Mouse (Mus musculus): ENCODE measurements around the gene Rassf8. TPM values are rescaled to one million over a fixed set of nuclear protein-coding genes. Genes with fewer than 3 reads are reported as not detected.

The Rassf8 gene
- polyA plus RNA-seq, 1 experiment, result 2.9 TPM

DNA sequence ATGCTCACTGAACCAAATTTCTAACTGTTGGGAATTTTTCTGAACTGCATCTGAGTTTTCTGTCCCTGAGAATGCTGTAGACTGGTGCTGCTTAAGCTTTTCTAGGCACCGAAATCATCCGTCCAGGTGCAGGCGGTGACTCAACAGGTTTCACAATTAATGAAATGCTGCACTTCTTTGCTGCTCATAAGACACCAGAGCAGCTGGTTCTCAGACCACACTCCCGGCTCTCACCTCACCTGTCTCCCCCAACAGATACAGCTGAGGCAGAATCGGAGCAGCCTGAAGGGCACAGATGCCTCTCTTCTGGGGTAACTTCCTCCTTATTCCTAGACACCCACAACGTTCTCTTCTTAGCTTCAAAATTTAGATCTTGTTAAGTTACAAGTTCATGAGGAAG, 100.4 kb downstream of the Rassf8 start:
- Histone ChIP-seq H3K27me3 (ENCODE audit: control insufficient read depth, insufficient read depth, low read length) (no peaks in the 10 kb centered on the region), H3K27ac (ENCODE audit: insufficient read depth, low read length) (peak overlapping the region; percentile 12; the same call in 1 of the 2 replicates), H3K36me3 (ENCODE audit: control insufficient read depth, insufficient read depth, low read length) (no peaks in the 10 kb centered on the region), H3K4me1 (ENCODE audit: control insufficient read depth, insufficient read depth, insufficient read length) (peaks cover 20% of the 10 kb centered on the region; the same call in 1 of the 2 replicates), H3K4me3 (ENCODE audit: extremely low read depth, insufficient read depth, insufficient read length) (no peak overlapping the region)
- TF ChIP-seq POLR2A (IDR thresholded peaks at IDR 0.05; ENCODE audit: low read depth, low read length) (no peak), CTCF (IDR thresholded peaks at IDR 0.05; ENCODE audit: extremely low read depth, insufficient read depth, insufficient read length, insufficient replicate concordance) (no peak)
- DNase-seq (ENCODE audit: low read depth in 1 of 2, low spot score in 2 of 2), result no peak
- 31% methylated on average over 6 of the region's 6 CpGs for WGBS

- DNase-seq (ENCODE audit: low read depth in 1 of 2, low spot score in 2 of 2), result no peak
- H3K27me3 ChIP-seq (ENCODE audit: control insufficient read depth, insufficient read depth, low read length), result no peaks in the 10 kb centered on the region
- H3K4me1 ChIP-seq (ENCODE audit: control insufficient read depth, insufficient read depth, insufficient read length), result peaks cover 20% of the 10 kb centered on the region; the same call in 1 of the 2 replicates
- WGBS, result 80% methylated on average over 8 of the region's 8 CpGs
- TF ChIP-seq CTCF (IDR thresholded peaks at IDR 0.05; ENCODE audit: extremely low read depth, insufficient read depth, insufficient read length, insufficient replicate concordance), result no peak
- no peak for TF ChIP-seq POLR2A (IDR thresholded peaks at IDR 0.05; ENCODE audit: low read depth, low read length)
- H3K36me3 ChIP-seq (ENCODE audit: control insufficient read depth, insufficient read depth, low read length), result no peaks in the 10 kb centered on the region
- H3K4me3 ChIP-seq (ENCODE audit: extremely low read depth, insufficient read depth, insufficient read length), result no peak overlapping the region
- no peak overlapping the region for H3K27ac ChIP-seq (ENCODE audit: insufficient read depth, low read length)
Observed at GRCm38 (mm10) chr6:145847661-145848060, 101.1 kb downstream of the Rassf8 start.

- no peaks in the 10 kb centered on the region for H3K27me3 ChIP-seq (ENCODE audit: control insufficient read depth, insufficient read depth, low read length)
- H3K27ac ChIP-seq (ENCODE audit: insufficient read depth, low read length), result no peak overlapping the region
- H3K36me3 ChIP-seq (ENCODE audit: control insufficient read depth, insufficient read depth, low read length), result no peaks in the 10 kb centered on the region
- no peak overlapping the region for H3K4me3 ChIP-seq (ENCODE audit: extremely low read depth, insufficient read depth, insufficient read length)
- DNase-seq (ENCODE audit: low read depth in 1 of 2, low spot score in 2 of 2), result no peak
- WGBS, result 79% methylated on average over 2 of the region's 2 CpGs
- TF ChIP-seq CTCF (IDR thresholded peaks at IDR 0.05; ENCODE audit: extremely low read depth, insufficient read depth, insufficient read length, insufficient replicate concordance), result no peak
- no peak for TF ChIP-seq POLR2A (IDR thresholded peaks at IDR 0.05; ENCODE audit: low read depth, low read length)
- H3K4me1 ChIP-seq (ENCODE audit: control insufficient read depth, insufficient read depth, insufficient read length), result peaks cover 23% of the 10 kb centered on the region; the same call in 1 of the 2 replicates
Observed at GRCm38 (mm10) chr6:145850789-145851188, 104.2 kb downstream of the Rassf8 start.

DNA sequence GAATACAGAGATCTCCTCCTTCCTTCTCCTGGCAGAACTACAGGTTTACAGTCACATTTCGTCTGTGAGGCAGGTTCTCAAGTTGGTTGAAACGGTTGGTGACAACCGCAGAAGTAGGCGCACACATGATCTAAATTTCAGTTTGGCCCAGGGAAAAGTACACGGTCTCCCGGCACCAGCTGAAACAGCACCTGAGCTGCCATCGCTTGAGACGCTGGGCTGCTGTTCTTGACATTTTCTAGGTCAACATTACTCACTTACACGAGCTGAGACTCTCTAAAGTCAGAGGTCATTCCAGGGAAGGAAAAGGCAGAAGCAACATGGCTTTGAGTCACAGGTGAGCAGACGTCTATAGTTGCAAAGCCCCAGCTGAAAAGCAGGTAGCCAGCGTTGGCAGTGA, 105.4 kb downstream of the Rassf8 start:
- H3K4me1 ChIP-seq (ENCODE audit: control insufficient read depth, insufficient read depth, insufficient read length), result peaks cover 14% of the 10 kb centered on the region; the same call in 1 of the 2 replicates
- no peak overlapping the region for H3K4me3 ChIP-seq (ENCODE audit: extremely low read depth, insufficient read depth, insufficient read length)
- no peak overlapping the region for H3K27ac ChIP-seq (ENCODE audit: insufficient read depth, low read length)
- no peak for DNase-seq (ENCODE audit: low read depth in 1 of 2, low spot score in 2 of 2)
- H3K27me3 ChIP-seq (ENCODE audit: control insufficient read depth, insufficient read depth, low read length), result no peaks in the 10 kb centered on the region
- WGBS, result 94% methylated on average over 11 of the region's 11 CpGs
- H3K36me3 ChIP-seq (ENCODE audit: control insufficient read depth, insufficient read depth, low read length), result no peaks in the 10 kb centered on the region
- TF ChIP-seq CTCF (IDR thresholded peaks at IDR 0.05; ENCODE audit: extremely low read depth, insufficient read depth, insufficient read length, insufficient replicate concordance), result no peak

DNA sequence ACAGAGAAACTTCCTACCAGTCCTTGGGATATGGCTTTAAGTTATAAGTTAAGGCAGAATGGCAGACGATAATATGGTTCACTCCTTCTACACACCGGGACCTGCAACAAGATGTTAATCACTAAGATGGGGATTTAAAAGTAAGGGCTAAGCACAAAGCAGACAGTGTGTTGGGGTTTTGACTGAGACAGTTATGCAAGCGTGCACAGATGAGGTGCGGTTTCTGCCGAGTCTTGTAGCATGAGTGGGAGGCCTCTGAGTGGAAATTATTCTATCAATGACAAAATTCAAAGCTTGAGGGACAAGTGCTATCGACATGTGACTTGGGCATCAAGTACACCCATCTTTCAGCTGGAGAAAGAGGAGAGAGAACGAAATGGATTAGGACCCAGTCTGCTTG, 106.2 kb downstream of the Rassf8 start:
- H3K36me3 ChIP-seq (ENCODE audit: control insufficient read depth, insufficient read depth, low read length), result no peaks in the 10 kb centered on the region
- no peak overlapping the region for H3K4me3 ChIP-seq (ENCODE audit: extremely low read depth, insufficient read depth, insufficient read length)
- H3K27ac ChIP-seq (ENCODE audit: insufficient read depth, low read length), result no peak overlapping the region
- no peak for DNase-seq (ENCODE audit: low read depth in 1 of 2, low spot score in 2 of 2)
- 82% methylated on average over 7 of the region's 7 CpGs for WGBS
- H3K4me1 ChIP-seq (ENCODE audit: control insufficient read depth, insufficient read depth, insufficient read length), result peaks cover 18% of the 10 kb centered on the region; the same call in 1 of the 2 replicates
- no peaks in the 10 kb centered on the region for H3K27me3 ChIP-seq (ENCODE audit: control insufficient read depth, insufficient read depth, low read length)
- TF ChIP-seq CTCF (IDR thresholded peaks at IDR 0.05; ENCODE audit: extremely low read depth, insufficient read depth, insufficient read length, insufficient replicate concordance), result no peak
- TF ChIP-seq POLR2A (IDR thresholded peaks at IDR 0.05; ENCODE audit: low read depth, low read length), result no peak

DNA sequence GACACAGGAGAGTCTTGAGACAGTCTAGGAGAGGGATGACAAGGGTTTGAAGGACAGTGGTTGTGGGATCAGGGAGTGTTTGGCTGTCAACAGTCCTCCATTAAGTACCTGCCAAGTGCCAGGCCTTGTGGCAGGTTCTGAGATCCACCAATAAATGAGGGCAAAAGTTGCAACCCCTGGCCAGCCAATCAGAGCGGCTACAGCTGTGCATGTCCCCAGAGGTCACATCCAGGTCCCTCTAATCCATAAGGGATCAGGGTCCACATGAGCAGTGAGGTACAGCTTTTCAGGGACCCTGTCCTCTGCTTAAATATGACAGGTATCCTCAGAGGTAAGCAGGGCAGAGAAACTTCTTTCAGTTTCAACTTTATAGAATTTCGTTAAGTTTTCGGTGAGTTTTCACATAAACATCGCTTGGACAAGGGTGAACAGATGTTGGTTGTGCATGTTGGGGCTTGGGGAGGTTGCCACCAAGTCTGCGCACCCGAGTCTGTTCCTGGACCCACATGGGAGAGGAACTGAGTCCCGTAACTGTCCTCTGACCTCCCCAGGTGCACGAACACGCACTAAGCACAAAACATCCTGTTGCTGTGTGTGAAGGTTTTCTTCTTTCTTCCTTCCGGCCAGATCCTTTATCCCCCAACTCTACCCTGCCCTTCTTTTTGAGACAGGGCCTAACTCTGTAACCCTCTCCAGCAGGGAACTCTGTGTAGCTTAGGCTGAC, 107.0 kb downstream of the Rassf8 start:
- peaks cover 18% of the 10 kb centered on the region; the same call in 1 of the 2 replicates for H3K4me1 ChIP-seq (ENCODE audit: control insufficient read depth, insufficient read depth, insufficient read length)
- H3K4me3 ChIP-seq (ENCODE audit: extremely low read depth, insufficient read depth, insufficient read length), result no peak overlapping the region
- WGBS, result 47% methylated on average over 10 of the region's 10 CpGs
- H3K27me3 ChIP-seq (ENCODE audit: control insufficient read depth, insufficient read depth, low read length), result no peaks in the 10 kb centered on the region
- DNase-seq (ENCODE audit: low read depth in 1 of 2, low spot score in 2 of 2), result no peak
- TF ChIP-seq POLR2A (IDR thresholded peaks at IDR 0.05; ENCODE audit: low read depth, low read length) (no peak), CTCF (IDR thresholded peaks at IDR 0.05; ENCODE audit: extremely low read depth, insufficient read depth, insufficient read length, insufficient replicate concordance) (no peak)
- H3K27ac ChIP-seq (ENCODE audit: insufficient read depth, low read length), result no peak overlapping the region
- H3K36me3 ChIP-seq (ENCODE audit: control insufficient read depth, insufficient read depth, low read length), result no peaks in the 10 kb centered on the region

DNA sequence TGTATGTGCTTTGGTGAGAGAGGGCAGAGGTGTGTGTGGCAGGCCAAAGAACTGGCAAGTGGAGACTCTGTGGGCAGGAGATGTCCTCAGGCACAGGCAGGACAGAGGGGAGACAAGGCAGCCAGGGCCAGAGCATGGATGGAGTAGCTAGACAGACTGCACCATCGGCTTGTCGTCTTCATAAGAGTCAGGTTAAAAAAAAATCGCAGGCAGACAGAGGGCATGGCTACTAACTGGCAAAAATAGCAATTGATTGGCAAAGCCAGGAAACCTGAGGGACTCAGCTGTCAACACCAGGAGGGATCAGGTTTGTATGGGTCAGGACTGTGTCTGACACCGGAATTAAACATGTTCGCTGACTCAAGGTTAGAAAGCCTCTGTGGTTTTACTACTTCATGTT, 108.2 kb downstream of the Rassf8 start:
- Histone ChIP-seq H3K4me3 (ENCODE audit: extremely low read depth, insufficient read depth, insufficient read length) (no peak overlapping the region), H3K27me3 (ENCODE audit: control insufficient read depth, insufficient read depth, low read length) (no peaks in the 10 kb centered on the region), H3K4me1 (ENCODE audit: control insufficient read depth, insufficient read depth, insufficient read length) (peaks cover 18% of the 10 kb centered on the region; the same call in 1 of the 2 replicates), H3K36me3 (ENCODE audit: control insufficient read depth, insufficient read depth, low read length) (no peaks in the 10 kb centered on the region), H3K27ac (ENCODE audit: insufficient read depth, low read length) (no peak overlapping the region)
- 68% methylated on average over 5 of the region's 5 CpGs for WGBS
- no peak for DNase-seq (ENCODE audit: low read depth in 1 of 2, low spot score in 2 of 2)
- TF ChIP-seq POLR2A (IDR thresholded peaks at IDR 0.05; ENCODE audit: low read depth, low read length) (no peak), CTCF (IDR thresholded peaks at IDR 0.05; ENCODE audit: extremely low read depth, insufficient read depth, insufficient read length, insufficient replicate concordance) (no peak)
